Mouse (Mus musculus) MEL-GATA-1-ER (cell line): ENCODE data around the gene Krt18.
"Not testable (repeated sequence)": the region's sequence is repeated elsewhere in the genome, so short reads cannot be mapped to it uniquely, and the experiment has no call there.

Source experiments
- DNase-seq: peaks from one replicate; pipeline ENCODE4 v3.0.0-alpha.2; 2012; ENCODE audit warnings: low read depth; ENCODE audit errors: extremely low read depth

The Krt18 gene

DNA sequence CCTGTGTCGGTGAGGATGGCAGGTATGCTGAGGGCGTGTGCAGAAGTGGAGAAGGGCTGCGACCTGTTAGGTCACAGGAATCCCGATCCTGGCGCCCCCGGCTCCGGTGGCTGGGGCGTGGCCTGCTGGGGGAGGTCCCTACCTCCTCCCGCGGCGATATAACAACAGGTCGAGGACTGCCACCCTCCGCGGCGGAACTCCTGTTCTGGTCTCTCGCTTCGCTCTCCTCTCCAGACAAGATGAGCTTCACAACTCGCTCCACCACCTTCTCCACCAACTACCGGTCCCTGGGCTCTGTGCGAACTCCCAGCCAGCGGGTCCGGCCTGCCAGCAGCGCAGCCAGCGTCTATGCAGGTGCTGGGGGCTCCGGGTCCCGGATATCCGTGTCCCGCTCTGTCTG, at the start of gene Krt18:
Gene Krt18, plus strand, starts transcription at position 141 of the 400 bp plus-strand sequence.
- DNase-seq, result no peak

DNA sequence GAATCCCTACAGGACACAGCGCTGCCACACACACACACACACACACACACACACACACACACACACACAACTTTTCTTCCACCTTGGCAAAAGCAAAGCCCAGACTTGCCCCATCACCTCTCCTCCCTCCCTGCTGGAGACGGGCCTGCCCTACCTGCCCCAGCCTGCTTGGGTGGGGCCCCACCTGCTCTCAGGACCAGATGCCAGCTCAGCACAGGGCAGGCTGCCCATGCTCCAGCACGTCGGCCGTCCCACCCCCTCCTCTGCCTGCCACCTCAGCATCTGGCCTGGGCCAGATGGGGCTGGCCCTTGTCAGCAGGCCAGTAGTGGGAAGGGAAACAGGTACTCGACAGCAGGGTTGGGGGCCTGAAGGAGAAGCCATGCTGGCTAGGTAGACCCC, 47.1 kb upstream of the Krt18 start:
- no peak for DNase-seq

DNA sequence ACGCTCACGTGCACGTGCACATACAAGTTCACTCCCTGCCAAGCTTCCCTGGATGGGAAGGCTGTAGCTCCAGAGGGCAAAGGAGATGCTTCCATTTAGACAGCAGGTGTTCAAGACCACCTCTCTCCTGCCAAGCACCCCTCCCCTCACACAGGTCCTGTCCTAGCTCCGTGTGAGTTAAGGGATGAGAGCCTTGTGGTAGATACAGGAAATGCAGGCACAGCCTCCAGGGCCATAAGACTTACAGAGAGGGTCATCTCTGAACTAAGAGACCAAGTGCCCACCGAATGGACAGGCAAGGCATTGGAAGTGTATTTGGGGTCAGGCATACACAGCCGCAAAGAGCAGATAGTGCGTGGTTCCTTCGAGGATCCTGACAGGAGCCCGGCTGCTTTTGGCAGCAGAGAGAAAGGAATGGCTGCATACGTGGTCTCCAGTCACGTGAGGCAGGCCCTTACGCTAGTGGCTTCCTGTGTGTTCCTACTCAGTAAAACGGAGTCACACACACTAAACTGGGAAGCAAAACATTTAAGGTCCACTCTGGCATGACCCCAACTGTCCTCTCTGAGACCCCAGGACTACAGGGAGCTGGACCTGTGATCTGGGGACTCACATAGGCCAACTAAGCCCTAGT, 44.5 kb upstream of the Krt18 start:
- DNase-seq, result peak; percentile 47

DNA sequence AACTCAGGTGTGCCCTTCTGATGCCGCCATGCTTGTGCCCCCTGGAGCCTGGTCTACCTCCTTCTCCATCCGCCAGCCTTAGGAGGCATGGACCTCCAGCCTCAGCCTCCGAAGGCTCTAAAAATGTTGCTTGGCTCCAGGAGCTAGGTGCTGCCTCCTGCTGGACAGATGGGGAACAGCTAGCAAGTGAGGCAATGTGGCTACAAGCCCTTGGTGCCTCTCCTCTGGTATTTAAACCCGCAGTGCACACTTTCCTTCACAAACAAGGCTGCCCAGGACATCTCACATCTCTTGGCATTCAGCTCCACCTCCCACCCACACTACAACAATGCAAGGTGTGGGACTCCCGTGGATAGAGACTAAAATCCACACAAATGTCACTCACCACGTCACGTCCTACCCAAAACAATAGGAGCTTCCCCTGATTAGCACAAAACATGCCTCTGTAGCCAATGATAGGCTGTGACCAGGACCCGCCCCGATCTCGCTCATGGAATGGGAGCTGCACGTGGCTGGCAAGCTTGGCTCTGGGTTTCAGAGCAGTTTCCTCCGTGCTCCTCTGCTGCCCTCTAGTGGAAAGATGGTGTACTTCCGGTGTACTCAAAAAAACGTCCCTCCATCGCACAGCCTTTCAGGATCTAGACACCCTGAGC, 43.9 kb upstream of the Krt18 start:
- DNase-seq, result peak; percentile 99

DNA sequence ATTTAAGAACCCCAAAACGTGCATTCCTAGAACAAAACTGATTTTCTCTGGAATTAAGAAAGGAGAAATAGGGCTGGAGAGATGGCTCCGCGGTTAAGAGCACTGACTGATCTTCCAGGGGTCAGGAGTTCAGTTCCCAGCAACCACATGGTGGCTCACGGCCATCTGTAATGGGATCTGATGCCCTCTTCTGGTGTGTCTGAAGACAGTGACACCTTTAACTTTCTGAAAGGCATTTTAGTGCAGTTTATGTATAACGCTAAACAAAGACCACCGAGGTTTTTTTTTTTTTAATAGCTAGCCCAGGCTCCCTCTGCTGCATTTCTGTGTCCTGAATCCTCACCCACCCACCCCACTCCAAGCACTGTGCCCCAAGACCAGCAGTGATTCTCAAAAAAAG, 43.2 kb upstream of the Krt18 start:
- DNase-seq, result no peak

DNA sequence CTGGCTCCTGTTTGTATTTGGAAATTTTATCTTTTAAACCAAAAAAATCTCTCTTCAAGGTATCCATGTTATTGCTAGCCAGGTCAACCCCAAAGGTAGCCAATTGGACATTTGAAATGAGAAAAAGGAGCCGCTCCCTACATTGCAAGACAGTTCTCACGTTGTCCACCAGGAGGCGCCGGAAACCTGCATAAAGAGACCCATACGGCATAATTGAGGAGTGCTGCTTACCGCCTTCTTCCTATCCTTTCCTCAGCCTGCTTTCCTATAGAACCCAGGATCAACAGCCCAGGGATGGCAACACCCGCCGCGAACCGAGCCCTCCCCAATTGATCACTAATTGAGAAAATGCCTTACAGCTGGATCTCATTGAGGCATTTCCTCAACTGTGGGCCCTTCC, 39.9 kb upstream of the Krt18 start:
- DNase-seq, result peak; percentile 65

DNA sequence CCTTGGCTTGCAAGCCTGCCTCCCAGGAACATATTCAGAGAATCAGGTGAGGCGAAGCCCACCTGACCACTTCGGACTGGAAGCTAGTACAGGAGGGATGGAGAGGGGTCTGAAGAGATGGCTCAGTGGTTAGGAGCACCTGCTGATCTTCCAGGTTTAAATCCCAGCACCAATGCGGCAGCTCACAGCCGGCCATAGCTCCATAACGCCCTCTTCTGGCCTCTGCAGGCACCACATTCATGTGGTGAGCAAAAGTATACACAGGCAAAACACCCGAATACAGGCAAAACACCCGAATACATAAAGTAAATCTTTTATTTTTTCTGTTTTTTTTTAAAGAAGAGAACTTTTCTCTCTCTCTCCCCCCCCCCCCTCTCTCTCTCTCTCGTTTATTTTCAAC, 39.3 kb upstream of the Krt18 start:
- no peak for DNase-seq

DNA sequence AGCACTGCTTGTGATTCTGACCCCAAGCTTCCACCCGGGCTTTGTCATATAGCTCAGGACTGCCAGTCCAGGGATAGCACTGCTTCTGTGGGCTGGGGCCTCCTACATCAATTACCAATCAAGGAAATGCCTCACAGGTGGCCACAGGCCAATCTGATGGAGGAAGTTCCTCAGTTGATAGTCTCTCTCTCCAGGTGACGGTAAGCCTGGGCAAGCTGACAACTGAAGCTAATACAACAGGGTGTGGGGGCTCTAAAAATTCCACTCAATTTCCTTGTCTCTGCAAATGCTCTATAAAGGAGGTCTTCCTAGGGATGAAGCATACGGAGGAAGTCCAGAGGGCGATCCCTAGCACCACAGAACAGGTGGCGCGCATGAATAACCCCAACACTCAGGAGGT, 37.0 kb upstream of the Krt18 start:
- no peak for DNase-seq

DNA sequence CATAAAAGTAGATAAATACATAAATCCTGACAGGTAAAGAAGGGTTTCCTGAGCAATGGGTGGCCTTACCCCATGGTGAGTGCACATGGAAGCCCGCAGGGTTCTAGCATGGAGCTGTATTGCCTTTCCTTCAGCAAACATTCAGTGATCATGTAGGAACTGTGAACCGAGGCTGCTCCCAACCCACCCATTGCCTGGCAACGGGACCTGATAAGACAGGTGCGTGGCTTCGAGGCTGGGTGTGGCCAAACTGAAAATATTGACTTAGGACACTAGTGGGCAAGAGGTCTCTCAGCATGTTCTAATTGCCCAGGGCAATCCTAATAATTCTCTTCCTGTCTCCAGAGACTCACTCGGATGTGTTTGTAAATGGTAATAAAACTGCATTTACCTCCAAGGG, 33.6 kb upstream of the Krt18 start:
- no peak for DNase-seq

DNA sequence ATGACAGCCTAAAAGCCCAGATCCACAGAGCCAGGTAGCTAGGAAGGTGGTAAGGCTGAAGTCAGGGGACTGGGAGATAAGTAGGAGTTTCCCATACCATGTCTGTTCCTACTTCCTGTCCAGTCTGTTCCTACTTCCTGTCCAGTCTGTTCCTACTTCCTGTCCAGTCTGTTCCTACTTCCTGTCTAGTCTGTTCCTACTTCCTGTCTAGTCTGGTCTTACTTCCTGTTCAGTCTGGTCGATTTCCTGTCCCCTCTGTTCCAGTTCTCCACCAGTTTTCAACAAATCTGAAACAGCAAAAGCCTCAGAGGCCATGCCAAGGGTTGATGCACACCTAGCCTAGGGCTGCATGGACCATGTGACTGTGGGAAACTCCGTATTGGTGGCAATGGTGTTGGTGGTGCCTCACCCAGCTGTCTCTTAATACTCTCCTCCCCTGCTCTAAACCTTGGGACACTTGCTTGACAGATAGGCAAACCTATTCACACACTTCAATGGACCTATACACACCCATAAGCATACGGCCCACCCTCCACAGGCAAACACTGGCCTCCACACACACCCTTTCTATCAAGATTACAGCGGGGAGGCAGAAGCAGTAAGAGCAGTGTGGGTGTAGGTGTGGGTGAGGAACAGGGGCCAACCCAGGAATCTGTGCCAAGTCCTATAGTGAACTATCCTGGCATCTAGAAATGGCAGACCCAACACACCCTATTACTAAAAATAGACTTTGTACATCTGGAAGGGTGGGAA, 32.3 kb upstream of the Krt18 start:
- no peak for DNase-seq

DNA sequence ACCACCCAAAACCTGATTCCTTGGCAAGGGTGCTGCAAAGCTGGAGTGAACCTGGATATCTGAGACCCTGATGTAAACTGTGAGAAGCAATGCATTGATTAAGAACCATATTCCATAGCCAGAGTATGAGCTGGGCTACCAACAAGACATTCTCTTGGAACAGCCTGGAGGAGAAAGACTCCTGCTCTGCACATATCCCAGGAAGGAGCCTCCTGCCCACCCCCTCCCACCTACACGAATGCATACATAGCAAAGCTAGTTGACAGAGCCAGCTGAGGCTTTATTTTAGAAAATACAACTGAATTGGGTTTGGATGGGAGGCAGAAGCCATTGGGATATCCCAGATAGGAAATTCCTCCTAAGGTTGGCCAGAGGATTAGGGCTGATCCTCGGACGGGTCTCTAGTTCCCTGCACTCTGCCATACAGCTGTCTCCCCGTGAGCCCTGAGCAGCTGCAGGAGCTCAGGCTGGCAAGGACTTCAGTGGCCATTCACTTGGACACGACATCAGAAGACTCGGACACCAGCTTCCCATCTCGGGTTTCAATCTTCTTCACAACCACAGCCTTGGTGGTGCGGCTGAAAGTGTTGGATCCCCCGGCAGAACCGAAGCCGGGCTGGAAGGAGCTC, 31.4 kb upstream of the Krt18 start:
- DNase-seq, result not testable (repeated sequence)

DNA sequence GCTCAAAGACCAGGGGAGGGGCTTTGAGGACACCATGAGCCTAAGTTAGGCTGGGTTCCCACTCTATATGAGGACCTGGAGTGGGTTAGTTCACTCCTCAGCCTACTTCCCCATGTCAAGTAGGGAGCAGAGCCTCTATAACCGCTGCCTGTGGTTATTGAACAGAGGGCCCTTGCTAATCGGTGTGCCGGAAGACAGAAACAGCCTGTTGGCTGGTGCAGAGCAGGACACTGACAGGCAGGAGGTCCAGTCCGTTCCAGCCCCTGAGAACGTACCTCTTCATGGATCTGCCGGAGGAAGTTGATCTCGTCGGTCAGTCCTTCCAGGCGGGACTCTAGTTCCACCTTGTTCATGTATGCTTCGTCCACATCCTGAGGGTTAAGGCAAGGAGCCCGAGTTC, 28.8 kb upstream of the Krt18 start:
- no peak for DNase-seq

DNA sequence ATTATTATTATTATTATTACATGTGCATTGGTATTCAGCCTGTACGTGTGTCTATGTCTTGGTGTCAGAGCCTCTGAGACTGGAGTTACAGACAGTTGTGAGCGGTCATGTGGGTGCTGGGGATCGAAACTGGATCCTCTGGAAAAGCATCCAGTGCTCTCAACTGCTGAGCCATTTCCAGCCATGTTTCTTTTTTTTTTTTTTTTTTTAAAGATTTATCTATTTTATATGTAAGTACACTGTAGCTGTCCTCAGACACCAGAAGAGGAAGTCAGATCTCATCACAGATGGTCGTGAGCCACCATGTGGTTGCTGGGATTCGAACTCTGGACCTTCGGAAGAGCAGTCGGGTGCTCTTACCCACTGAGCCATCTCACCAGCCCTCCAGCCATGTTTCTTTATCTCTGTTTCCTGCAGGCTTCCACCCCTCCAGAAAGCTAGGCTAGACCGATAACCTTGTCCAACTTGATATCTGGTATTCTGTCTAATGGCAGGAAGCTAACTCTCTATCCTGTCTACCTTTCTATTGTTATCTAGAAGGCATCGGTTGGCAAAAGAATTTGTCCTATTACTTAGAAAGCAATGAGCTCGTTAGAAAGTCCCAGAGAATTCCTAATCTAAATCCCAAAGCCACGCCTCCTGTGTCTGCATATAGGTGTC, 28.2 kb upstream of the Krt18 start:
- no peak for DNase-seq

DNA sequence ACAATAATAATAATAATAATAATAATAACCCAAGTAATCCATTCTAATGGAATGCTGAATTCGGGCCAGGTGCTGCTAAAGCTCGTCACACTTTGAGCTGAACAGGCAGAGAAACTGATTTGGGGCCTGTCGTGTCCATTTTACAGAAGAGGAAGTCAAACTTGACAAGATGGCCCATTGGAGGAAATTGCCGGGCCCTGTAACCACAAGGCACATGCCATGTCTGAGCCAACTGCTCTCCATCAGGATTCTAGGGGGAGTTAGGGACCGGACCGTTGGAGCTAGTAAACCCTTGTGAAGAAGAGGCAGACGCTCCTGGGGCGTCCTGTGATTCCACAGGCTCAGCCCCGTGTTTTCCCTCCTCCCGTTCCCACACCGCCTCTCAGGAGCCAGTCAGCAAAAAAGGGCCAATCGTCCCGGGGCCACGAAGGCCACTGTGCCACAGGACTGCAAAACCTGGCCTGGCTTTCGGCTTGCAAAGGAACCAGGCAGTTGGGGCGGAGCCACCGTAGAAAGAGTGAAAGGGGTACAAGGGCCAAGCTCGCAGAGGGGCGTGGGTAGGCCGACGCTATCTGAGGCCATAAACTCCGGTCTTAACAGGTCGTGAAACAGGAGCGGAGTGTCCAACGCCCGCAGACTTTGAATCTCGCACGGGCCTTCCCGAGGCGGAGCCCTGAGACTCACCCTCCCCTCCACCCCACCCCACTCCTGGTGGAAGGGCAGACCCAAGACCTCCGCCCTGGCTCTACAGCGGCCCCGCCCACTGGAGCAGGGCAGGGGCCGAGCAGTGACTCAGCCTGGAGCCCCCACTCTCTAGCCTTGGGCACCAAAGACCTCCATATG, 25.1 kb upstream of the Krt18 start:
- no peak for DNase-seq

DNA sequence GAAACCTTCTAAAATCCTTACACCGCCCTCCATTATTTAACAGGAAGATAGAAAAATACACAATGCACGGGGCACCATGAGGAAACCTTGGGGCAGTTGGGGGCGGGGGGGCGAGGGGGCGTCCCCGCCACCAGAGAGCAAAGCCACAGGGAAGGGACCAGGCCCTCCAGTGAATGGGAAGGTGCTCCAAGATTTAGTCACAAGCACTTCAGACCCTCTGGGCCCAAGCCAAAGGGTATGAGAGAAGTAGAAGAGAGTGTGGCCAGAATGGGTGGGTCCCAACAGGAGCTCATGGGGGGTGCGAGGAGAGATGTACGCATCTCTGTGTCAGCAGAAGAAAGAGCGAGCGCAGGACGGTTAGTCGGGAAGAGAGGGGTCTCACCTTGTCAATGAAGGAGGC, 24.5 kb upstream of the Krt18 start:
- DNase-seq, result no peak

DNA sequence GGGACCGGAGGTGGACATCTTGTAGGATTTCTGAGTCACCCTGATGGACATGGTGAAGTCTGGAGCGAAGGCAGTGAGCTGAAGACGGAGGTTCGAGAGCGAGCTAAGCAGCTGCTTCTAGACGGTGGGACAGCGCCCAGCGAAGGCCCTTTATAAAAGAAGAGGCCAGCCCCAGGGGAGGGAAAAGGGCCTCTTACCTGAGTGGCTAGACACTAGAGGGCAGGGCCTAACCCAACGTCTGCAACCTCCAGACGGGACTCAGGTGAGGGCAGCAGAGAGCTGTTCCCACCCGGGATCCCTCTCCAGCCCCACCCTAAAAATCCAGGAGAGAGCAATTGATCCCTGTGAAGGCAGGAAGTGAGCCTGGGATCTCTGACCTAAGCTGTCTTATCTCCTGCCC, 23.8 kb upstream of the Krt18 start, which contains the start of gene Krt8:
Gene Krt8, minus strand, starts transcription at position 294 of the 400 bp plus-strand sequence.
- DNase-seq, result no peak

DNA sequence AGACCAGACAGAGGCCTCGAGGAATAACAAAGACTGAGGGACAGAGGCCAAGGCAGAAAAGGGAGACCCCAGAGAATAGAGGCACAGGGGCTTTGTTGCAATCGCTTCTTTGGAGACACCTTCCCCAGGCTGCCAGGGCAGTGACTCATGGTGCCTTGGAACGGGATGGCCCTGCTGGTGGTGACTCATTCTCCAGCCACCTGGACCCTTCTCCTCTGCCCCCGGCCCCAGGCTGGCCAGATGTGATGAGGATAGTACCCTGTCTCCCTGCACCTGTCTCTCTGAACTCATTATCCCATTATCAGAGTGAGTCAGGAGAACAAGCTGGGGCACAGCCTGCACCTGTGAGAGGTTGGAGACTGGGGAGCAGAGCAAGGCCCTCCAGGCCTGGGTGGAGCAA, 22.7 kb upstream of the Krt18 start:
- DNase-seq, result no peak

DNA sequence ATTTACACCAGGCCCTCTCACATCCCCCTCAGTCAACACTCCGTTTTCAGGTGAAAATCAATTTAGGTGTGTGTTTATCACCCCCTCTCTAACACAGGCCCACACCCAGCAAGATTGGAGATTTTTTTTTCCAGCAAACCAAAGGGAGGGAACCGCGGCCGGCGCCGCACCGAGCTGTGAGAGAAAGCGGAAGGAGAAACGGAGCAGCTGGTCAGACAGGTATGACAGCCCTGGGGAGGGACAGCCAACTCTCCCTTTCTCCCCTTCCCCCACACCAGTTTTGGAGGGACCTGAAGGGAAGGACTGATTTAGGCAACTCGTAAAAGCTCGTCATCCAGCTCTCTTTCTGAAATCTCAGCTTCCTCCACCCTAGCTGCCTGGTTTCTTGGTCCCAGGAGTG, 21.7 kb upstream of the Krt18 start:
- DNase-seq, result no peak

DNA sequence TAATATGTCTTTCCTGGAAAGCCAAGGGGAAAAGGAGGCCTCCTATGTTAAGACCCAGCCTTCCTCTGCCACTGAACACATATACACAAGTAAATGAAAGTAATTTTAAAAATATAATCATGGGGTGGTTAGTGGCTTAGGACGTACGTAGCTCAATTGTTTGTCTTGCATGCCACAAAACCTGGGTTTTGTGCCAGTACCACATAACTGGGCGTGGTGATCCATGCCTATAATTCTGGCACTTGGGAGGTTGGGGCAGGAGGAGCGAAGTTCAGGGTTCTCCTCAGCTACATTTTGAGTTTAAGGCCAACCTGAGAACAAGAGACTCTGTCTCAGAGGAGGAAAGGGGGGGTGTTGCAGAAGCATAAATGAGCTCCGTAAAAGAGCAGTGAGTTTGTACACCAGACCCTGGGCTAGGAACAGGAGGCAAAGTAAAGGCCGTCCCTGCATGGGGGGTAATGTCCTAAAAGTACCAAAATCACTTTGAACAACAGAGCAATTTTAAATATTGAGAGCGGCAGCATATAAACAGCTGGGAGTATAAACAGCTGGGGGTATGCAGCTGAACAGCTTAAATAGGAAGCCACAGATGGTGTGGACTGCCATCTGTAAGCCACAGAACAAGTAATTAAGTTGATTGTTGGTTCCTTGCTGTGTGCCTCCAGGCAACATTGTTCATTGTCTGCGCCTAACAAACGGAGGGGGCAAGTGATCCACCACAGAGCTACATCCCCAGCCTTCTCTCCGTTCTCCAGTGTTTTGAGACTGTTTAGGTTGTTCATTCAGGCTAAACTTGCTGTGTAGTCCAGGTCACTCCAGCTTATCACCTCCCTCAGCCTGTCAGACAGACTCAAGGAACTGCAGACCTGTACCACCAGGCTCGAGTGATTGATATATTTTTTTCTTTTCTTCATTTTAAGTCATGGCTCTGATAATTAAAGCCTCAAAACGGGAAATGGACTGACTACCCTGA, 20.6 kb upstream of the Krt18 start:
- DNase-seq, result no peak
